Mouse (Mus musculus): ENCODE results near the gene Hdlbp. TPM values are rescaled to one million over a fixed set of nuclear protein-coding genes. Genes with fewer than 3 reads are reported as not detected.

Gene Hdlbp
- polyA plus RNA-seq (2015; fragmentation: Illumina TruSeq; extraction: RNeasy Lipid Tissue Mini Kit (QIAGEN cat#74804); ENCODE audit: low read depth, low replicate concordance) = 80.4 TPM

GRCm38 (mm10) chr1:93478586-93479475 lies at the start of gene Hdlbp:
TSS of gene Hdlbp (minus strand) at chr1:93478815.

DNA sequence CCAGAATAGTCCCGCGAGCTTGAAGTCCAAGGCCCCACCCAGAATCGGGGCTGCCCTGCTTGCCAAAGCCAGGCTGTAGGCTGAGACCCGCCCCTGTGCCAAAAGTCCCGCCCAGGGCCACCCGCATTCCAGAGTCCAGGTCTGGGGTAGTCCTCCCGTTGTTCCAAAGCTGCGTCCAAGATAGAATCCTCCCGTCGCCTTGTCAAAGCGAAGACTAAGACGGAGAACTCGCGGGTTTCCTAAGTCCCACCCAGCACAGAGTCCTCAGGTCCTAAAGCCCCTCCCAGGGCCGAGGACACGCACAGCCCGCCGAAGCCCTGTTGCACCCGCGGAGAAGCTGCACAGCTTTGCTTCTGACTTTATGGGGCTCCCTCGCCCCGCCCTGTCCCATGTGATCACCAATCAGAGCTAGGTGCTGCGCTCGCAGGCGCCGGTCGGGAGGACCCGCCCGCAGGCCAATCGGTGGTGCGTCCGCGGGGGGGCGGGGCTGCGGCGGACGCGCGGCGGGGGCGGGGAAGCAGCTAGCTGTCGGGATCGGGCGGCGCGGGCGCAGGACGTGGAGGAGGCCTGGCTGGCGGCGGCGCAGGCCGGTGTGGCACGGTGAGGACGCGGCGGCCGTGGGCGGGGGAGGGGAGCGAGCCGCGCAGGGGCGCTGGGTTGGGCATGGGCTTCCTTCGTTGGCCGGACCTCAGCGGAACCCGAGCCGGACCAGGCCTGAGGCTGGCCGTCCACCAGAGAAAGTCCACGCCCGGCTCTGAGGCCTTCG lies 33.2 kb upstream of the Hdlbp start, which contains the start of gene Farp2:
Gene Farp2, plus strand, starts transcription at position 495 of the 766 bp plus-strand sequence.

DNA sequence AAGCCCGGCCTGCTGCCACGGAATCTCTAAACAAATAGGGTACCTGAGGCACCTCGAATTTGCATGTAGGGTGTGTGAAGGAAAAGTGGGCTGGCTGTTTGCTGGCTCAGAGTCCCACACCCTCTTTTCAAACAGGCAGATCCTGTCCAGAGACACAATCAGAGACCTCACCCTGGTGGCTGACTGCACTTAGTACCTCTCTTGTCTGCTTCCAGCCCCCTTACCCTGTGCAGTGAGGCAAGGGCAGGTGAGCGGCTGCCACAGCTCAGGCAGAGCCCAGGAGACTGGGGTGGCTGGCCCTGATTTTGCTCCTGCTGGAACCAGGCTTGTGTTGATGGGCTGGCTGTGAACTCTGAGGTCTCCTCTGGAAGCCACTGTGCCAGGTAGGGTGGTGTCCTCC lies 105.0 kb downstream of the Hdlbp start, which contains the start of gene Ano7:
Gene Ano7, plus strand, starts transcription at position 266 of the 400 bp plus-strand sequence.

Other genes starting within 250 kb of the Hdlbp start
- gene Sned1, start 243.0 kb downstream of the Hdlbp start, polyA plus RNA-seq (2015; fragmentation: Illumina TruSeq; extraction: RNeasy Lipid Tissue Mini Kit (QIAGEN cat#74804); ENCODE audit: low read depth, low replicate concordance) = 9.7 TPM
- gene Mterf4, start 172.9 kb downstream of the Hdlbp start, polyA plus RNA-seq (2015; fragmentation: Illumina TruSeq; extraction: RNeasy Lipid Tissue Mini Kit (QIAGEN cat#74804); ENCODE audit: low read depth, low replicate concordance) = 29.9 TPM
- 67.5 TPM for gene Ppp1r7, start 136.0 kb downstream of the Hdlbp start, polyA plus RNA-seq (2015; fragmentation: Illumina TruSeq; extraction: RNeasy Lipid Tissue Mini Kit (QIAGEN cat#74804); ENCODE audit: low read depth, low replicate concordance)
- gene Pask, start 135.3 kb downstream of the Hdlbp start, polyA plus RNA-seq (2015; fragmentation: Illumina TruSeq; extraction: RNeasy Lipid Tissue Mini Kit (QIAGEN cat#74804); ENCODE audit: low read depth, low replicate concordance) = 2.9 TPM
- 0.92 TPM for gene Ano7, start 104.9 kb downstream of the Hdlbp start, polyA plus RNA-seq (2015; fragmentation: Illumina TruSeq; extraction: RNeasy Lipid Tissue Mini Kit (QIAGEN cat#74804); ENCODE audit: low read depth, low replicate concordance)
- 5.6 TPM for gene Farp2, start 33.3 kb upstream of the Hdlbp start, polyA plus RNA-seq (2015; fragmentation: Illumina TruSeq; extraction: RNeasy Lipid Tissue Mini Kit (QIAGEN cat#74804); ENCODE audit: low read depth, low replicate concordance)
- 382 TPM for gene Stk25, start 179.8 kb upstream of the Hdlbp start, polyA plus RNA-seq (2015; fragmentation: Illumina TruSeq; extraction: RNeasy Lipid Tissue Mini Kit (QIAGEN cat#74804); ENCODE audit: low read depth, low replicate concordance)
- gene Bok, start 206.8 kb upstream of the Hdlbp start, polyA plus RNA-seq (2015; fragmentation: Illumina TruSeq; extraction: RNeasy Lipid Tissue Mini Kit (QIAGEN cat#74804); ENCODE audit: low read depth, low replicate concordance) = 74.7 TPM

Measured in brain, adult 10 weeks (tissue).